Mouse (Mus musculus) spleen, adult 18-20 months (tissue): ENCODE measurements around the gene Sh3glb1.

ENCODE experiments used
- DNase-seq, 2 experiments: peaks; one replicate each; pipeline ENCODE4 v3.0.0; 2022; ENCODE audit warnings: mixed read lengths in 2 of 2

The Sh3glb1 gene

DNA sequence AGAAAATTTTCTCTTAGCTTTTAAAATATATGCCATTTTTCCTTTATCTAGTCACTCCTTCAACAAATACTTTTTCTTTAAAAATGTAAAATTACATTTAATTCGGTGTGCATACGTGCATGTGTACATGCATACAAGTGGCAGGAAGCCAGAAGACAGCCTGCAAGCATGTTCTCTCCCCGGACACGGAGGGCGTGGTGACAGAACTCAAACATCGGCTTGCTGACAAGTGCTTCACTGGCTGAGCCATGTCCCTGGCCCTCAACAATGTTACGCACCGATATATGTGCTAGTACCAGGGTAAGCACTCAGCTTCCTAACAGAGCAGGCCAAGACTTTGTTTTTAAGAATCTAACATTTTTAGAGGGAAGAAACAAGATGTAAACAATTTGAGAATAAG, 5.5 kb downstream of the Sh3glb1 start:
- DNase-seq, result no peak

DNA sequence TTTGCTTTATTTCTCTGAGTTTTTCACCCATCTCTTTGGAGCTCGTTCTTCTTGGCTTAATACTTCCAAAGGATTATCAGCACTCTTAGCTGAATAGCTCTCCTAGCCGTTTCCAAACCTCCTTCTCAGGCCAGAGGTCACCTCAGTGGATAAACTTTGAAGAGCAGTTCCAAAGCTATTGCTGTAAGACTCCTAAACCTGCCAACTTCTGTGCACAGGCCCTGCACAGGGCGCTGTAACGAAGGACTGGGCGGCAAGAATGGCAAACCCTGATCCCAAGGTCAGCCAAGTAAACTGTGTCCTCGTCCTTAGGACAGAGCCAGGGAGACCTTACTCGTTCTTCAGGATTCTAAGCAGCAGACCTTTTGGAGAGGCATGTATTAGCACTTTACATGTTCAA, 6.0 kb downstream of the Sh3glb1 start:
- no peak for DNase-seq

DNA sequence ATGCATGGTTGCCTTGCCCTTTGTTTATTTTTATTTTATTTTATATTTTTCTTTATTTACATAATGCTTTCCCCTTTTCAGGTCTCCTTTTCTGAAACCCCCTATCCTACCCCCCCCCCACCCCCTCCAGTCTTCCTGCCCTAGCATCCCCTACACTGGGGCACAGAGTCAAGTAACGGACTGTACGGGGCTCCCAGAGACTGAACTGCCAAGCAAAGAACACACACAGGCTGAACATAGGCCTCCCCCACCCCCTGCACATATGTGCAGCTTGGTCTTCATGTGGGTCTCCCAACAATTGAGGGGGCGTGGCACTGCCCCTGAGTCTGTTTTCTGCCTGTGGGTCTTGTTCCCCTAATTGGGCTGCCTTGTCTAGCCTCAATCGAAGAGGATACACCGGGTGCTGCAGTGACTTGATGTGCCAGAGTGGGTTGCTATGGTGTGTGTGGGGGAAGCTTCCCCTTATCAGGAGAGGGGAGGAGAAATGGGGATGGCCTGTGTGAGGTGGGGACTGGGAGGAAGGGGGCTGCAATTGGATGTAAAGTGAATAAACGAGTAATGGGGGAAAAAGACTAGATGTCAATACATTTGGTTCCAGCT, 8.4 kb downstream of the Sh3glb1 start:
- DNase-seq, result no peak

DNA sequence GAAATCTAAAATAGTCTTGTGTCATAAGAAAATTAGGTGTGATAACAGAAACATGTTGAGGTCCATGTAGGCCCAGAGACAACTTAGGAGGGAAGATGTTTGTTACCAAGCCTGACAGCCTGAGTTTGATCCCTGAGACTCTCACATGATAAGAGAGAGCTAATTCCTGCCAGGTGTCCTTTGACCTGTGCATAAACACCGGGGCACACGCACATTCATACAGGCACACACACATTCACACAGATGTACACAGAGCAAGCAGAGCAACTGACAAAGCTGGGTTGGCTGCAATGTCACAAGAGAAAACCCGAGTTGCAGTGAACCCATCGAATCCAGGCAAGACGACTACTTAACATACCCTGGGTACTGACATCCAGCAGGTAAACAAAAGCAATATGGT, 11.5 kb downstream of the Sh3glb1 start:
- DNase-seq, result no peak

DNA sequence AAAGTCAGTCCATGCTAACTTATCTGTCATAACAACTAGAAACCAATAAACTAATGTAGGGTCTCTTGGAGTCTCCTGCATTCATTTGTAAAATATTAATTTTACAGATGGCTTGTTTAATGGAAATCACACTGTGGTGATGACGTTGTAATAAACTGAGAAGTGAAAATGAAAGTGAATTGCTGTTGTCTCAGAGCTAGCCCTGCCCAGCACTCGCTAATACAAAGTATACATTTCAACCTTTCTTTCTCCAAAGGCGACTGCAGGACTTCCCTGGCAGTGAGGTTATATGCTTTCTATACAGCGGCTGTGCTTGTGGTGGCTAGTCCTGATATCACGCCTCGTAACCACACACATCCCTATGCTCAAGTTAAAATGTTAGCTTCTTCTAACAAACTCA, 16.2 kb downstream of the Sh3glb1 start:
- DNase-seq, result no peak

DNA sequence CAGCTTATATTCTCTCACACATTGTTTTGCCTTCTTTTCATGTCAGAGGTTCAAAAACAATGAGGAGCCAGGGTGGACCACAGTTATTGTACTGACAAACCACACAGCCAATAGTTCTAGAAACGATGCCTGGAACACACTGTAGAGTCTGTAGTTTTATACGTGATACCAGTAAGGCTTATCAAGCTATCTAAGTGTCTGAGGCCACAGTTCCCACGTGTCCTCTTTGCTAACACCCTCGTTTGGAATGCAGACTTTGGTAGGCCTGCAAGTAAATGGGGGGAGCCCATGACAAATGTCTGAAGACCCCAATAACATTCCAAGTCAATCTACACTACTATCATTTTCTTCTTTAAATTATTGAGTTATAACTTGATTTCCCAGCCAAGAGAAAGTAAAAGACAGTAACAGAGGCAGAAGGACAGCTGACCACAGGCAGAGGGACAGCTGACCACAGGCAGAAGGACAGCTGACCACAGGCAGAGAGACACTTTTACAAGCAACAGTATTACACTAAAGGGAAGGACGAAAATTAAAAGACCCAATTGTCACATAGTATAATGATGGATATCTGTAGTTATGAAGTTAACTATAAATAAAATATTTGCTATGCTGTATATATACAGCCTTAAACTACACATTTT, 21.2 kb downstream of the Sh3glb1 start:
- no peak for DNase-seq

DNA sequence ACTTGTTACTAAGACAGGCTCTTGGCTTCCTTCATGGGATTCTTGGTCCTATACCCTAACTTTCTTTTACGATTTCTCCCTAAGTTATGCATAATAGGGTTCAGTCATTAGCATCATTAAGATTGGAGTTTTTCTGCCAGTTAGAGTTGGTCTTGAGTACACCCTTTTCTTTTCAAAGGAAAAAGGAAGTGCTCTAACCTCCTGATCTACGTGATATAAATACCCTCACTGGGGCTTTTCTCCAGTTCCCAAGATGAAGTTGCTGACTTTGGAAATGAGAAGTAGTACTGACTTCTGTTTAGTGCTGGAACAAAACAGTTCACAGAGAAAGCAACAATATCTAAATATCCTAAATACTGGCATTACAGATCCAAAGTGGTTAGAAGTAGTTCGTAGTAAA, 22.2 kb downstream of the Sh3glb1 start:
- no peak for DNase-seq

DNA sequence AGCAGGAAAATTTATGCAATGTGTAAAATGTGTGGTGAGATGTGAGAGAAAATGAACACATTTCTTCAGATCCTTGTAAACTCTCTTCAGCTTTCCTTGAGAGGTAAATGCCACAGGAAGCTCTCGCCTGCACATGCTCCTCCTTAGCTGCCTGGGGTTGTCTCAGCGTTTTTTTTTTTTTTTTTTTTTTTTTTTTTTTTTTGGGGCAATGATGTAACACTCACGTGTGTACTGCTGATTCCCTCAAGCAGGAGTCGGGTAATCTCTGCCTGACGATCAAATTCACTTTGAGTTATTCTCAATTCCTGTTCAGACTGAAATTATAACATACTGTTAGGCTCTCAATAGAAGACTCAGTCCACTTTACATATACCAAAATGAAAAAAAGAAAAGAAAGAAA, 23.0 kb downstream of the Sh3glb1 start:
- no peak for DNase-seq

DNA sequence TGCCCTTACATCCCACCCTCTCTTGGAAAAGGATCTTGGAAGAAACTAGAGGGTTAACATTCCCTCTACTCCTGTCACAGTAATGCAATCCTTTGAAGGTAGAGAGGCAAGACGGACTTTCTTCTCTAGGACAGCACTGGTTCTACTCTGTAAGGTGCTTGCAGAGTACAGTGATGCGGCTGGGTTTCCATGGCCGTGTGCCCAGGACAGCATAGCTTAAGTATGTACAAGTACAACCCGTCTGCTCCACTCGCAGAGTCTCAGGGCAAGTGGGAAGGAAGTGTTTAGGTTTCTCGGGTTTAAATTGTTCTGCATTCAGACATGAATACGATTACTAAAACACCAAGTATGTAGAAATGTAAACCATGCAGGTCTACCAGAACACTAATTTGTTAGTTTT, 25.2 kb downstream of the Sh3glb1 start:
- DNase-seq, result no peak

DNA sequence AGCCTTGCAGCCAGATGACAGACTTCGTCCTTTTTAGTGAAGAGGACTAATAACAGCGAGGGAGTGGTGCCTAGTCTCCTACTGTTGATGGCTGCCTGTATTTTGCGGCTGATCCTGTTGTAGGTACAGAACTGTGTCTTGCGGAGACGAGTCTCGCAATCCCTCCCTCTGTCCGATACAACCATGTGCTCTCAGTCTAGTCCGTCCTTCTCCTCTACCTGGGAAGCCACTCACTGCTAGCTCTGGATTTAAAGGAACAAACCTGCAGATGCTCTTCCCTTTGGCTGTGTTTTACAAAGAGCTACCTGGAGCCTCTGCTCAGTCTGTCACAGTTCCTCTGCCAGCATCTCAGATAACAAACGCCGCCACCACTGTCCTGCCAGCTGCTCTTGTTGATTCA, 26.1 kb downstream of the Sh3glb1 start:
- no peak for DNase-seq

DNA sequence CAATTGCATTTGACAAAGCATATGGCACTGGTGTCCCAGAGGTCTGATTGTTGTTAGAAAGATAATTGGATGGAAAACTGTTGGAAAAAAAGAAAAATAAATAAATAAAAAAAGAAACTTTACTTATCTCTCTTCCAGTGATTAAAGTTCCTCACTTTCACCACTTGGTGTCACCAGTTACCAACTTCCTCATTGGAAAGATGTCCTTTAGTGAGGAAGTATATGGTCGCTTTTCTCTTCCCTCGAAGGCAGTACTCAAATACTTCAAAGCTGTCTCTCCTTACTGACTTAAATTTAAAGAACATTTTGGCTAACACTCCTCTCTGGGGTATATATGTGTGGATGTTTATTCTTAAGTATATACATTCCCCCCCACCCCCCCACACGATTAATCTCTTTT, 28.1 kb downstream of the Sh3glb1 start:
- DNase-seq, result no peak

DNA sequence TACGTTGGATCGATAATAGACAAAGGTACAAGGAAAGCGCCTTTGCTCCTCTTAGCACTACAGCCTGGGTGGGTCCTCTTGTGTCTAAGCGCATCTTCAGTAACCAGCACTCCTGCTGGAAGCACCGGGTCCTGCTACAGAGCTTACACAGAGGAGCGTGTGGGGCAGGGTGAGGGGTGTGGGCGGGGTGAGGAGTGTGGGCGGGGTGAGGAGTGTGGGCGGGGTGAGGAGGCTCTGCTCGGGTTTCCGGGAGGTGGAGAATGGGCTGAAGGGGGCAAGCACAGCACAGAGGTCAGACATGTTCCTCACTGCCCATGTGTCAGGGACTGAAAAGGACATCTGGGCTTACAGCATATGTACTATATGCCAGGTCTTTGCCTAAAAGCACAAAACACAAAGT, 30.9 kb downstream of the Sh3glb1 start:
- no peak for DNase-seq

DNA sequence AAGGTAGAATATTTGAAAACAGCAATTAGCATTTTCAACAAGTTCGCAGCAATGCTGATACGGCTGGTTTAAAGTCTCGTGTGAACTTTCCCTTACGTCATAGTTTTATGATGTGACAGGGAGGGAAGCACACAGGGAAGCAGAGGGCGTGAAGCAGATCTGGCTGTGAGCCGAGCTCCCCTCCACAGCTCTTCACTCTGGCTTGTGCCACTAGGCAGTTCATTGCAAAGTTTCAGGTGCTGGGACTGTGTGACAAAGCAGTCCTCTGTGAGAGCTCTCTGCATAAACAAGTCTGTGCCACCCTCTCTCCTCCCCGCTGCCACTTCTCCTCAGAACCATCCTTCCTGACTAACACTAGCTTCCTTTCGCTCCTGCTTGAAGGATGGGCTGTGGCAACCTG, 31.9 kb downstream of the Sh3glb1 start:
- DNase-seq, result no peak

DNA sequence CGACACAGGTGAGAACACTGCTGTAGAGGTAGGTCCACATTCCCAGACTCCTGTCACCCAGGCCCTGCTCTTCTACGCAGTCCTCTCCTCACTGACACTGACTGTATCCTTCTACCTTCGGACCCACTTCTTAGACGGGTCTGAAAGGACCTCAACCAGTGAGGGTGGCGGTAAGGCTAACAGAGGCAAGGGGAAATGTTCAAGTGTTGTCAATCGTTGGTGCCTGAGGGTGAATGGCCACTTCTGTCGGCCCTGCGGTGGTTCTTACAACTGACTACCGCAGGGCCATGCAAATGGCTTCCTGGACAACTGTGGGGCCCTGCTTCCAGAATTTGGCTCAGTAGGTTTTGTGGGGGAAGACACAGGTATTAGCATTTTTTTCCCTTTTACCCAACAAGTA, 32.5 kb downstream of the Sh3glb1 start:
- DNase-seq, result no peak

DNA sequence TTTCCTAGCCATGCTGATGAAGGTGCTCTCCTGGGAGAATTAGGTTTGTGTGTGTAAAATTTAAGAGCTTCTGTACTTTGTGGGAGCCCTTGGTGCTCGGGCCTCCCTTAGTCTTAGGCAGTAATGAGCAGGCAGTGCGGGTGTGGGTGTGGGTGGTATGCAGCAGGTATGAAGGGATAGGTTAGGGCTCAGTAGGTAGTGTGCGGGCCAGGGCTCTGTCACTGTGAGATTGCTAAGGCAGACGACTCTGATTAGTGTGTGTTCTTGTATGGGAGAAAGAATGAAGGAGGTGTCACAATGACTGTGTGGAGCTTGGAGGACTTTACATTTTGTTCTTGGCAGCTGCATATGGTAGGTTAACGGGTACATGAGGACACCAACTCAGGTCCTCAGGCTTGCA, 34.0 kb downstream of the Sh3glb1 start:
- no peak for DNase-seq

DNA sequence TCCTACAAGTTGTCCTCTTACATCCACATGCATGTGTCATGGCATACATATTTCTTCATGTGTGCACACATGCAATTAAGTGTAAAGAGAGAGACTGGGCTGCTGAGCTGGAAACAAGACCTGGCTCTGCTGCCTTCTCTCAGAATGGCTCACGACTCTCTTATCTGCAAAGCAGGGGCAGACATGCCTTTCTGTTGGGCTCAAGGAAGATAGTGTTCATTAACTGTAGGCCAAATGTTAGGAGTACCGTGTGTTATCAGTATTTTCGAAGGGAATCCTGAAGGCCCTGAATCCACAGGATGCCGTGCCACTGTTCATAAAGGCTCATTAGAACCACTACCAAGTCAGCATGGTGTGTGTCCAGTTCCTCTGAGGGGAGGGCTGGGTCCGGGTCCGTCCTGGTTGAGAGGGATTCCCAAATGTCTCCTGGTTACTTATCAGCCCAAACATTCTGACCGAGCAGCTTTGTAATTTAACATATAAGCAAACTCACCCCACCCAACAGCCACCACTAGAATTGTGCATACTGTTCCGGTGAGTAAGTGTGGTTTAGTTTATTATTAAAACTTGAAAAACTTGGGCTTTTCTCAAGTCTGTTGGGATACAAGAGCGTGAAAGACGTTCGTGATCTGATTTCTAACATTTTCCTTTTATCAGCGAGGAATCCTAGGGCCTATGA, 36.9 kb downstream of the Sh3glb1 start:
- no peak for DNase-seq

DNA sequence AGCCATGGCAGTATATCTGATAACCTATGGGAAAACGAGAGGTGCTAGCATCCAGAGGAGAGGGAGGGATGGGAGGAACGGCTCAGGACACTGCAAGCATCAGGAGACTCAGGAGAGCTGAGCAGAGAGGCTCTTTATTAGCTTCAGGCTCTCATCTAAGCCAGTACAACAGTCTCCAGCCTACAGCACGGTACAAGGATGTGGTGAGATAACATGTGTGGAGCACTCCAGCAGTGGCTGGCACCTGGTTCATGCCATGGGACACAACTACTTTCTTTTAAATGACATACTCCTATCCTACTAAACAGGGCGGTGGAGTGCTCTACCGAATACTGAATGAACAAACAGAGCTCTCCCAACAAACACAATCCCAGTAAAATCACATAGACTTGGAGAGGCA, 38.6 kb downstream of the Sh3glb1 start:
- DNase-seq, result no peak

DNA sequence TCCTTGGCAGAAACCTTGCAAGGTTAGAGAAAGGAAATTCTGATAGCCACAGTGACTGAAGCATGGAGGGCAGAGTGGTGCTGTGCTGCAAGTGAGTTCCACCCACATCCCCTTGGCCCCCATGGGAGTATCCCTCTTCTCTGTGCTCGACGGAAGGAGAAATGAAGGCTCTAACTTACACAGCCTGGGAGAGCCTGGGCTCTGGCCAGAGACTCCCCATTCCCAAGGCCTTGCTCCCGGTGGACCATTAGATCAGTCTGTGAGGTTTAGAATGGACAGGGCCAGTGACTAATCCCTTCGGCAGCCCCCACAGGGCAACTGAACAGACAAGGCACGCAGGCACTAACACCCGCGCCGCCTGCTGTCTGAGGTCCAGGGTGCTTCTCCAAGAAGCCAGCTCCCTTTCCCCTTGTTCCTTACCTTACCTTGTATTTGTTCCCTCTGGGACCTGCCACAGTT, 40.4 kb downstream of the Sh3glb1 start:
- no peak for DNase-seq

DNA sequence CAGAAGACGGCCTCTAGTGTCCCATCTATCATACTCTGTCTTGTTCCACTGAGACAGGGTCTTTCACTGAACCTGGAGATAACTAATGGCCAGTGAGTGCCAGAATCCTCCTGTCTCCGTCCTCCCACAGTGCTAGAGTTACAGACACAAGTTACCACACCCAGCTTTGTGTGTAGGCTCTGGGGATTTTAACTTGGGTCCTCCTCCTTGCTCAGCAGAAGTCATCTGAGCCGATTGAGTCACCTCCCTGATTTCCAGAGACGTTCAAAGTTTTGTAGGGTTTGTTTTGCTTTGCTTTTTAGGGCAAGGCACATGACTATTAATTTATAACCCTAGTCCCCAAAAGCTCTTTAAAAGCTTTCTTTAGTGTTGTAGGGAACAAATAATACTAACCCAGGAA, 41.0 kb downstream of the Sh3glb1 start:
- no peak for DNase-seq

DNA sequence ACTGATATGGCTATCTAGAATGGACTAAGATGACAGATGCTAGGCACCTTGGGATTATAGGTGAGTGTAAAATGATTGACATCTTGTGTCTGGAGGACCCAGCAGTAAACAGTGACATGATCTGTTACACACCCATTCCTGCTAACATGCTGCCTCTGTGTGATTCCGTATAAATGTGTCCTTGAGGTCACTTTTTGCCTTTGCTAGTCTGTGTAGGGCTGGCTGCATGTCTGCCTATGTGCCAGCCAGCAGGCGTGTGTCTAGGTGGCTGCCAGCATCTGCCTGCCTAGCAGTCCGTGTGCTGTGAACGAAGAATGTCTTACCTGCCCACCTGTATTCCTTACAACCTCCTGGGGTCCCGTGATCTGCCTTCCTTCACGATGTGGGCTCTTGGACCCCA, 42.4 kb downstream of the Sh3glb1 start:
- DNase-seq, result no peak

DNA sequence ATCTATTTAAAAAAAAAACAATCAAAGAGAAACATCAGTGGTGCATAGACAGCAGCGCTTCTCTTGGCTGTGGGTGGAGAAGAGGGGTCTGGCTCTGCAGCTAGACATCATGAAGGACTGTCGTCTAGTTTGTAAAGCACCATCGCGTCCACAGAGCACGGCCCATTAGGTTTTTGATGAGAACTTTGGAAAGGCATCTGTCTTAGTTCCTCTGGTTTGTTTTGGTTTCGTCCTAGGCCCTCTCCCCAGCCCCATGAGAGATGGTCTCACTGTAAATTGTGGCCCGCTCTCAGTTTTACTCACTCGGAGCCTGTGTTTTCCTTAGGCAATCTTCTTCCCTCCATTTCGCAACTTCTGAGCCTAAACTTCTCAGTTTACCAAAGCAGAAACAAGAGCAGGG, 43.9 kb downstream of the Sh3glb1 start:
- no peak for DNase-seq

DNA sequence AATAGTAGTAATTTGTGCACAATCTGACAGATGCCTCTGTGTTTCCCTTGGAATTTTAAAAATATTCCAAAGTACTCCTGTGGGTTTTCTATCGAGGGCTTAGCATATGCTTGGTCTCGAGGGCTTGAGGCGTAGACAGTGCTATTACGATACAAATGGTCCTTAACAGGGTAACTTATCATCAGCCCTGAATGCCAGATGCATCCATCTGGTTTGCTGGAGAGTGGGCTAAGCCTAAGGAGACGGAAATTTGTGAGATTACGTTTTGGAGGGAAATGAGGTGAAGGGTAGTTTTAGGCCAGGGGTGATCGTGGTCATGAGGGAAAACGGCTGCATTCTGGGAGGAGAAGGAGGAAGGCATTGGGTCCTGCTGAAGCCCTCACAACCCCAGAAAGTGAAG, 48.1 kb downstream of the Sh3glb1 start:
- no peak for DNase-seq

DNA sequence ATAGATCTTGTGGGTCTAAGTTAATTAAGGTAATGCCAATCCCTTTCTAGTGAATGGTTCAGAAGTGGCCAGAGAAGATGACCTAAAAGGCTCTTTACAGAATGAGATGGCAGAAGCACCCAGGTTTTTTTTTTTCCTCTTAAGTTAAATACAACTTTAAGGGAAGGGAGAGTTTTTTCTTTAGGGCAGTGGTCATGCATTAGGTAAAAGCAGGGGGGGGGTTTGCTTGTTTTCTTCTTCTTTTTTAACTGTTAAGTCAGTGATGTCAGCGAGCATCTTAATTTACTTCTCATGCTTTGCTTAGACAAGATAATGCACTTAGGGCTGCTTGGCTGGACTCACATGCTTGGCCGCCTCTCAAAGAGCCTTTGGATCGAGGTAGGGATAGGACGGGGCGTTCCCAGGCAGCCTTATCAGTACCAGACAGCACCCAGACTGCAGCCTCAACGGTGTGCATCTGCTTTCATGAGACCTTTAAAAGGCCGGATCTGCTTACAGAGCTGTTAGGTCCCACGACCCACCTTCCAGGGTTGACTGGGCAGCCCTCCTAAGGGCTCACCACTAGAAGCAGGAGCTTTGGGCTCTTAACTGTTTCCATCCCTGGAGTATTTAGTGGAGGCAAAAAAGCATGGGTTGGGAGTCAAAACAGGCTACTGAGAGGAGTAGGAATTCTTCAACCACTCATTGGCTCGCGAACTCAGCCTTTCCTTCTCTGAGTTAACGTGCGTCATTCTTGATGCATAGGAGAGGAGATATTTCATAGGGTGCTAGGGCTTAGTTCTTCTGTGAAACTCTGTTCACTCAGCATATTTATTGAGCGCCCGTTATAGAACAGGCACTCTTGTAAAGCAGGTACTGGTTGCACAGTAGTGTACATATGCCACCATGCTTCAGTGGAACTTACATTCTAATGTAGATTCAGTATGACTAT, 49.9 kb downstream of the Sh3glb1 start:
- DNase-seq, result no peak
